Mouse (Mus musculus) hindbrain, embryonic 11.5 days (tissue): ENCODE data around the gene C1qbp. TPM values are rescaled to one million over a fixed set of nuclear protein-coding genes. Genes with fewer than 3 reads are reported as not detected.

Source experiments
- ATAC-seq: fragments of 200-750 bp; cut with Nextera tagmentation; 2 replicates; pipeline ENCODE4 v1.8.0; 2017; ENCODE audit warnings: mild to moderate bottlenecking, moderate TSS enrichment, moderate library complexity; ENCODE audit not compliant: low FRiP score
- DNase-seq: peaks from one replicate; pipeline ENCODE4 v3.0.0-alpha.2; 2015; ENCODE audit warnings: low spot score
- H3K27ac ChIP-seq: fragments of 300-500 bp; sonication (generic); 2 replicates; pipeline ENCODE4 v1.5.1; 2014; ENCODE audit warnings: mild to moderate bottlenecking, low read depth, low read length
- H3K27me3 ChIP-seq: fragments of 300-500 bp; sonication (generic); 2 replicates; pipeline ENCODE4 v1.6.1; 2014; ENCODE audit warnings: mild to moderate bottlenecking, low read length, moderate library complexity, mixed read lengths; ENCODE audit not compliant: control insufficient read depth, insufficient read depth
- H3K36me3 ChIP-seq: fragments of 300-500 bp; sonication (generic); 2 replicates; pipeline ENCODE4 v1.6.1; 2014; ENCODE audit warnings: mild to moderate bottlenecking, low read length, moderate library complexity, mixed read lengths; ENCODE audit not compliant: control insufficient read depth, insufficient read depth
- H3K4me1 ChIP-seq: fragments of 300-500 bp; sonication (generic); replicated peaks from 2 replicates; pipeline ENCODE4 v1.6.1; 2014; ENCODE audit warnings: low read length, mixed read lengths; ENCODE audit not compliant: control insufficient read depth, insufficient read depth
- H3K4me2 ChIP-seq: fragments of 300-500 bp; sonication (generic); replicated peaks from 2 replicates; pipeline ENCODE4 v1.6.1; 2014; ENCODE audit warnings: mild to moderate bottlenecking, low read depth, low read length
- H3K4me3 ChIP-seq: fragments of 300-500 bp; sonication (generic); 2 replicates; pipeline ENCODE4 v1.5.1; 2014; ENCODE audit warnings: low read depth, low read length
- H3K9ac ChIP-seq: fragments of 300-500 bp; sonication (generic); 2 replicates; pipeline ENCODE4 v1.6.1; 2014; ENCODE audit warnings: low read depth, low read length
- H3K9me3 ChIP-seq: fragments of 300-500 bp; sonication (generic); 2 replicates; pipeline ENCODE4 v1.6.1; 2016; ENCODE audit warnings: low read length; ENCODE audit not compliant: control insufficient read depth
- WGBS: fragments of 180-500 bp; shearing (Covaris S2); extraction: QIAGEN DNeasy Blood & Tissue Kit; methylation state at CpG from one replicate; pipeline ENCODE4 v1.1.7; 2014; 5-methylcytosine and 5-hydroxymethylcytosine counted together
- polyA plus RNA-seq: library from polyadenylated mRNA; unstranded; fragments of >200 nt; fragmentation: Nextera tagmentation; extraction: Ambion mirVana; gene quantifications from 2 replicates; pipeline ENCODE4 v1.2.1, GENCODE M21; 2014

Gene C1qbp
- polyA plus RNA-seq, 1 experiment from 2014 or later, result 220 TPM

DNA sequence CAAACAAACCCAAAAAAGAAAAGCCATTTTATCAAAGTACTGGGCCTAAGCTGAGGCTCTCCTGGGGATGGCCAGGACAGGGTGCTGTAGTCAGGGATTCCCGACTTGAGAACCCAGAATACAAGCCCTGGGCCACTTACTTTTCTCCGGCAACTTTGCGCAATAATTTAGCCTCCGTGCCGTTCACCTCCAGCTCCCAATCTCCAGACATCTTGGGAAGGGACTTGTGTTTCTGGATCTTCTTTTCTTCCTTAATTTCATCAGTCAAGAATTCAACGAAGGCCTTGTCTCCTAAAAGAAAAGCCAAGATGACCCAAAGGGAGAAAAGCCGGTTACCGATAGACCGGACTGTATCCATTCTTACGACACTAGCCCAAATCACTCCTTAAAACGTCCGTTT, 796 bp downstream of the C1qbp start:
- peak; percentile 10 for DNase-seq
- Histone ChIP-seq H3K9ac (peak overlapping the region; percentile 68), H3K27ac (no peak overlapping the region), H3K4me1 (no peaks in the 10 kb centered on the region; the same call in 1 of the 2 replicates), H3K36me3 (peaks cover 11% of the 10 kb centered on the region), H3K9me3 (no peaks in the 10 kb centered on the region), H3K4me2 (peak overlapping the region; percentile 63), H3K27me3 (no peaks in the 10 kb centered on the region), H3K4me3 (peak overlapping the region; percentile 71)
- no peak for ATAC-seq
- 16% methylated on average over 12 of the region's 12 CpGs for WGBS

- Histone ChIP-seq H3K36me3 (peaks cover 6% of the 10 kb centered on the region; the same call in 1 of the 2 replicates), H3K4me1 (no peaks in the 10 kb centered on the region; the same call in 1 of the 2 replicates), H3K4me2 (no peak overlapping the region), H3K27ac (no peak overlapping the region), H3K9ac (no peak overlapping the region), H3K4me3 (no peak overlapping the region), H3K27me3 (no peaks in the 10 kb centered on the region), H3K9me3 (no peaks in the 10 kb centered on the region)
- 94% methylated on average over 14 of the region's 14 CpGs for WGBS
- DNase-seq (no peak), ATAC-seq (no peak)
Measured at GRCm38 (mm10) chr11:70980751-70981510, 1.9 kb downstream of the C1qbp start.

- ATAC-seq (no peak), DNase-seq (no peak)
- 88% methylated on average over 6 of the region's 6 CpGs for WGBS
- Histone ChIP-seq H3K9ac (no peak overlapping the region), H3K36me3 (peaks cover 6% of the 10 kb centered on the region; the same call in 1 of the 2 replicates), H3K4me3 (no peak overlapping the region), H3K27ac (no peak overlapping the region), H3K4me1 (no peaks in the 10 kb centered on the region; the same call in 1 of the 2 replicates), H3K9me3 (no peaks in the 10 kb centered on the region), H3K4me2 (no peak overlapping the region), H3K27me3 (no peaks in the 10 kb centered on the region)
Measured at GRCm38 (mm10) chr11:70980232-70980631, 2.6 kb downstream of the C1qbp start.

DNA sequence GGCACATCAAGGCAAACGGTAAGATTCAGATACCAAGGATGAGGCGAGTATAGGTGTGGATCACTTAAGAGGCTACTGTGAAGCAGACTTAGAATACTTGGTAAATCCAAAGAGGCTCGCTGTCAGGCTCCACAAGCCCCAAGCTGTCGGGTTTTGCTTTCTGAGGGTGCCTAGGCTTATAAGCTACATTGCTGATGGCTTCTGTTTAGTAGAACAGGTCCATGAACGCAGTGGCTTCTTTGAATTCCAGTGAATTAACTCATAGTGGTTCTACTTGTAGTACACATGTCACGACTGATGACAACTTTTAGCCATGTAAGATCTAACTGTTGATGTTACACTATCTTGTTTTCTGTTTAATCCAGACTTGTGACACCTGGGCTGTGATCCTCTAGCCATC, 5.5 kb downstream of the C1qbp start:
- peaks cover 6% of the 10 kb centered on the region; the same call in 1 of the 2 replicates for H3K36me3 ChIP-seq
- 90% methylated on average over 6 of the region's 6 CpGs for whole genome bisulfite sequencing
- no peak overlapping the region for H3K27ac ChIP-seq
- no peaks in the 10 kb centered on the region for H3K9me3 ChIP-seq
- DNase-seq (no peak), ATAC-seq (no peak)
- no peak overlapping the region for H3K9ac ChIP-seq
- H3K27me3 ChIP-seq, result no peaks in the 10 kb centered on the region
- no peak overlapping the region for H3K4me3 ChIP-seq
- H3K4me2 ChIP-seq, result no peak overlapping the region
- no peaks in the 10 kb centered on the region; the same call in 1 of the 2 replicates for H3K4me1 ChIP-seq

GRCm38 (mm10) chr11:70975193-70975592, 7.6 kb downstream of the C1qbp start:
- H3K4me1 ChIP-seq, result 0 out of 2 replicates have a peak, but pooled peaks cover 2% of the 10 kb centered on the region
- H3K4me2 ChIP-seq, result no peak overlapping the region
- DNase-seq (no peak), ATAC-seq (no peak)
- H3K9me3 ChIP-seq, result no peaks in the 10 kb centered on the region
- WGBS, result 69% methylated on average over 2 of the region's 2 CpGs
- no peak overlapping the region for H3K4me3 ChIP-seq
- peaks cover 1% of the 10 kb centered on the region; the same call in 1 of the 2 replicates for H3K36me3 ChIP-seq
- H3K27me3 ChIP-seq, result no peaks in the 10 kb centered on the region
- H3K27ac ChIP-seq, result no peak overlapping the region
- no peak overlapping the region for H3K9ac ChIP-seq

- no peak overlapping the region for H3K4me3 ChIP-seq
- no peak for ATAC-seq
- DNase-seq, result peak; percentile 31
- H3K4me2 ChIP-seq, result no peak overlapping the region
- H3K9ac ChIP-seq, result no peak overlapping the region
- no peaks in the 10 kb centered on the region for H3K27me3 ChIP-seq
- H3K9me3 ChIP-seq, result no peaks in the 10 kb centered on the region
- 82% methylated on average over 4 of the region's 4 CpGs for WGBS
- H3K4me1 ChIP-seq, result 0 out of 2 replicates have a peak, but pooled peaks cover 2% of the 10 kb centered on the region
- H3K27ac ChIP-seq, result no peak overlapping the region
- H3K36me3 ChIP-seq, result no peaks in the 10 kb centered on the region; the same call in 1 of the 2 replicates
Measured at GRCm38 (mm10) chr11:70973947-70974346, 8.9 kb downstream of the C1qbp start.

GRCm38 (mm10) chr11:70972586-70972985, 10.2 kb downstream of the C1qbp start:
- ATAC-seq, result no peak
- Histone ChIP-seq H3K27ac (no peak overlapping the region), H3K9me3 (no peaks in the 10 kb centered on the region), H3K4me2 (no peak overlapping the region), H3K27me3 (no peaks in the 10 kb centered on the region), H3K4me3 (no peak overlapping the region), H3K36me3 (no peaks in the 10 kb centered on the region), H3K9ac (no peak overlapping the region), H3K4me1 (peaks cover 2% of the 10 kb centered on the region; the same call in 1 of the 2 replicates)
- no peak for DNase-seq
- WGBS, result 61% methylated on average over 1 of the region's 1 CpGs

DNA sequence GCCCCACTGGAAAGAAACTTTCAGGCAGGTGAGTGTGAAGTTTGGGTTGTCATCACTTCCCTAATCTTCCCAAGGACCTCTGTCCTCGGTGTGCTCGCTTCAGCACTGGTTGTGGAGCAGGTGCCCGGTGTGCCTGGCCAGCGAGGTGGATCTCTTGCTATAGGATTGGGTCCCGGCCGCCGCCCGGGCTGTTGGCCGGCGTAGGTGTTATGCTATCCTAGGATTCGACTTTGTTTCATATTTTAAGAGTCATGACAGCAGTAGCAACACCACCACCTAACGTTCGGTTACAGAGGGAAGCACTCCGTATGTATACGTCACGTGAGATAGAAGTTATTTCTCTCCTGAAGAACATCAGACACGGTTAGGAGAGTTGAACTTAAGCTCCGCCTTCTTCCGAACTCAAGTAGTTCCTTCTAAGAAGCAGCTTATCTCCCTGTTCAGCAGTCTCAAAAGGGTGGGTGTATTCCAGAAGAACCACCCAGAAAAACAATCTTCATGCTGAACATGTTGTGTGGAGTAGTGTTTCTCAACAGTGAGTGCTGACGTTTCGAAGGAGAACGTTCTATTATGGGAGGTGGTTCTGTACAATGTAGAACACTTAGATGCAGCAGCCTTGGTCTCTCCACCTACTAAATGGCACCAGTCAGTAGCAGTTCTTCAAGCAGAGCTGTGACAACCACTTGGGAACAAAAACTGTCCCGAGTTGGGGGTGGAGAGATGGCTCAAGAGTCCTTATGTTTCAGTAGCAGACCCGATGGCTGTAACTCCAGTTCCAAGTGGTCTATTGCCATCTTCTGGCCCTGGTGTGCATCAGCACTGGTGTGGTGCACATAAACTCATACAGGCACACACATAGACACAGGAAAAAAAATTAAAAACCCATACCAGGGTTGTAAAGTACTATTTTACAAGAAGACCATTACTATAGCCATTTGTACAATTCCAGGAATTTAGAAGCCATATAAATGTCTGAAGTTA, 12.0 kb downstream of the C1qbp start:
- ATAC-seq, result no peak; the same call in 1 of the 2 replicates
- Histone ChIP-seq H3K27ac (peak overlapping the region; percentile 76; the same call in 1 of the 2 replicates), H3K4me3 (peak overlapping the region; percentile 96), H3K9me3 (no peaks in the 10 kb centered on the region), H3K27me3 (no peaks in the 10 kb centered on the region), H3K4me2 (peak overlapping the region; percentile 82), H3K36me3 (no peaks in the 10 kb centered on the region), H3K4me1 (peaks cover 2% of the 10 kb centered on the region; the same call in 1 of the 2 replicates), H3K9ac (peak overlapping the region; percentile 55)
- WGBS, result 20% methylated on average over 24 of the region's 24 CpGs
- no peak for DNase-seq
